Mouse (Mus musculus) embryonic facial prominence, embryonic 12.5 days (tissue): ENCODE results near the gene Saa4. TPM values are rescaled to one million over a fixed set of nuclear protein-coding genes. Genes with fewer than 3 reads are reported as not detected.
"Not testable (repeated sequence)": the region's sequence is repeated elsewhere in the genome, so short reads cannot be mapped to it uniquely, and the experiment has no call there.

ENCODE experiments used
- ATAC-seq: fragments of 200-750 bp; cut with Nextera tagmentation; 2 replicates; pipeline ENCODE4 v1.8.0; 2017; ENCODE audit not compliant: insufficient number of reproducible peaks, insufficient read depth, low FRiP score, low TSS enrichment
- H3K27ac ChIP-seq: fragments of 300-500 bp; sonication (generic); 2 replicates; pipeline ENCODE4 v1.5.1; 2016; ENCODE audit warnings: mild to moderate bottlenecking
- H3K27me3 ChIP-seq: fragments of 300-500 bp; sonication (generic); 2 replicates; pipeline ENCODE4 v1.6.1; 2016; ENCODE audit warnings: mild to moderate bottlenecking, moderate library complexity
- H3K36me3 ChIP-seq: fragments of 300-500 bp; sonication (generic); 2 replicates; pipeline ENCODE4 v1.6.1; 2016; ENCODE audit warnings: mild to moderate bottlenecking
- H3K4me1 ChIP-seq: fragments of 300-500 bp; sonication (generic); 2 replicates; pipeline ENCODE4 v1.6.1; 2016
- H3K4me2 ChIP-seq: fragments of 300-500 bp; sonication (generic); replicated peaks from 2 replicates; pipeline ENCODE4 v1.6.1; 2016; ENCODE audit warnings: mild to moderate bottlenecking, moderate library complexity
- H3K4me3 ChIP-seq: fragments of 300-500 bp; sonication (generic); 2 replicates; pipeline ENCODE4 v1.5.1; 2016; ENCODE audit warnings: mild to moderate bottlenecking
- H3K9ac ChIP-seq: fragments of 300-500 bp; sonication (generic); 2 replicates; pipeline ENCODE4 v1.6.1; 2016; ENCODE audit warnings: mild to moderate bottlenecking, moderate library complexity
- H3K9me3 ChIP-seq: fragments of 300-500 bp; sonication (generic); 2 replicates; pipeline ENCODE4 v1.6.1; 2016; ENCODE audit warnings: mild to moderate bottlenecking, moderate library complexity
- WGBS: fragments of 180-500 bp; shearing (Covaris S2); methylation state at CpG from one replicate; pipeline ENCODE4 v1.1.7; 2016; 5-methylcytosine and 5-hydroxymethylcytosine counted together
- polyA plus RNA-seq: library from polyadenylated mRNA; unstranded; fragments of >200 nt; fragmentation: Nextera tagmentation; extraction: Ambion mirVana; gene quantifications from 2 replicates; pipeline ENCODE4 v1.2.1, GENCODE M21; 2016

The Saa4 gene
- polyA plus RNA-seq, 1 experiment from 2014 or later: not detected

- not testable (repeated sequence) for H3K4me1 ChIP-seq, H3K9ac ChIP-seq, H3K9me3 ChIP-seq, ATAC-seq, H3K27ac ChIP-seq, H3K27me3 ChIP-seq, H3K4me2 ChIP-seq, H3K4me3 ChIP-seq, H3K36me3 ChIP-seq
- 82% methylated on average over 5 of the region's 5 CpGs for WGBS
These were observed 7.6 kb upstream of the Saa4 start for GRCm38 (mm10) chr7:46740041-46740440.

GRCm38 (mm10) chr7:46738561-46739460 lies 6.4 kb upstream of the Saa4 start:
- ATAC-seq: no peak
- WGBS: 82% methylated on average over 12 of the region's 12 CpGs
- Histone ChIP-seq H3K27me3 (no peaks in the 10 kb centered on the region), H3K9me3 (no peaks in the 10 kb centered on the region), H3K4me3 (no peak overlapping the region), H3K4me1 (no peaks in the 10 kb centered on the region), H3K36me3 (no peaks in the 10 kb centered on the region), H3K4me2 (no peak overlapping the region), H3K9ac (no peak overlapping the region), H3K27ac (no peak overlapping the region)

- Histone ChIP-seq H3K27ac (no peak overlapping the region), H3K36me3 (no peaks in the 10 kb centered on the region), H3K9me3 (no peaks in the 10 kb centered on the region), H3K9ac (no peak overlapping the region), H3K4me2 (no peak overlapping the region), H3K4me1 (no peaks in the 10 kb centered on the region), H3K27me3 (no peaks in the 10 kb centered on the region), H3K4me3 (no peak overlapping the region)
- no peak for ATAC-seq
- 78% methylated on average over 2 of the region's 2 CpGs for WGBS
These were observed 2.6 kb upstream of the Saa4 start for GRCm38 (mm10) chr7:46734983-46735382.

- Histone ChIP-seq H3K27me3 (no peaks in the 10 kb centered on the region), H3K9ac (no peak overlapping the region), H3K4me3 (no peak overlapping the region), H3K4me2 (no peak overlapping the region), H3K9me3 (no peaks in the 10 kb centered on the region), H3K36me3 (no peaks in the 10 kb centered on the region), H3K4me1 (no peaks in the 10 kb centered on the region), H3K27ac (no peak overlapping the region)
- WGBS: 90% methylated on average over 1 of the region's 1 CpGs
- no peak for ATAC-seq
These were observed 4.8 kb downstream of the Saa4 start for GRCm38 (mm10) chr7:46727584-46727983.

- Histone ChIP-seq H3K9ac (no peak overlapping the region), H3K4me2 (no peak overlapping the region), H3K9me3 (no peaks in the 10 kb centered on the region), H3K27me3 (no peaks in the 10 kb centered on the region), H3K27ac (no peak overlapping the region), H3K4me3 (no peak overlapping the region), H3K36me3 (no peaks in the 10 kb centered on the region), H3K4me1 (no peaks in the 10 kb centered on the region)
- WGBS: 79% methylated on average over 5 of the region's 5 CpGs
- no peak for ATAC-seq
These were observed 8.0 kb downstream of the Saa4 start for GRCm38 (mm10) chr7:46724396-46724795.

- H3K9me3 ChIP-seq: no peaks in the 10 kb centered on the region
- no peak overlapping the region for H3K4me2 ChIP-seq
- H3K4me1 ChIP-seq: no peaks in the 10 kb centered on the region
- no peak for ATAC-seq
- H3K4me3 ChIP-seq: no peak overlapping the region
- H3K9ac ChIP-seq: no peak overlapping the region
- 92% methylated on average over 3 of the region's 3 CpGs for WGBS
- no peaks in the 10 kb centered on the region for H3K27me3 ChIP-seq
- H3K27ac ChIP-seq: no peak overlapping the region
- H3K36me3 ChIP-seq: no peaks in the 10 kb centered on the region
These were observed 8.6 kb downstream of the Saa4 start for GRCm38 (mm10) chr7:46723849-46724248.

- no peaks in the 10 kb centered on the region for H3K4me1 ChIP-seq
- no peak overlapping the region for H3K9ac ChIP-seq
- no peak overlapping the region for H3K27ac ChIP-seq
- H3K27me3 ChIP-seq: no peaks in the 10 kb centered on the region
- H3K9me3 ChIP-seq: no peaks in the 10 kb centered on the region
- no peak for ATAC-seq
- no peak overlapping the region for H3K4me3 ChIP-seq
- H3K4me2 ChIP-seq: no peak overlapping the region
- WGBS: 95% methylated on average over 6 of the region's 6 CpGs
- H3K36me3 ChIP-seq: no peaks in the 10 kb centered on the region
These were observed 9.0 kb downstream of the Saa4 start for GRCm38 (mm10) chr7:46723354-46723753.

- Histone ChIP-seq H3K9ac (no peak overlapping the region), H3K27me3 (no peaks in the 10 kb centered on the region), H3K4me3 (no peak overlapping the region), H3K4me1 (no peaks in the 10 kb centered on the region), H3K9me3 (no peaks in the 10 kb centered on the region), H3K27ac (no peak overlapping the region), H3K36me3 (no peaks in the 10 kb centered on the region), H3K4me2 (no peak overlapping the region)
- WGBS: 72% methylated on average over 9 of the region's 9 CpGs
- no peak for ATAC-seq
These were observed 11.9 kb downstream of the Saa4 start for GRCm38 (mm10) chr7:46720460-46720859.

GRCm38 (mm10) chr7:46719526-46719925 lies 12.9 kb downstream of the Saa4 start:
- Histone ChIP-seq H3K36me3 (no peaks in the 10 kb centered on the region), H3K27ac (no peak overlapping the region), H3K4me2 (no peak overlapping the region), H3K27me3 (no peaks in the 10 kb centered on the region), H3K4me1 (no peaks in the 10 kb centered on the region), H3K4me3 (no peak overlapping the region), H3K9ac (no peak overlapping the region), H3K9me3 (no peaks in the 10 kb centered on the region)
- 0 out of 2 replicates have a peak, but pooled peaks have one; percentile 52 for ATAC-seq
- 80% methylated on average over 7 of the region's 7 CpGs for WGBS

- no peak for ATAC-seq
- 82% methylated on average over 7 of the region's 7 CpGs for WGBS
- no peaks in the 10 kb centered on the region for H3K27me3 ChIP-seq
- no peaks in the 10 kb centered on the region for H3K9me3 ChIP-seq
- no peak overlapping the region for H3K9ac ChIP-seq
- H3K27ac ChIP-seq: no peak overlapping the region
- no peak overlapping the region for H3K4me2 ChIP-seq
- no peak overlapping the region for H3K4me3 ChIP-seq
- no peaks in the 10 kb centered on the region for H3K36me3 ChIP-seq
- H3K4me1 ChIP-seq: no peaks in the 10 kb centered on the region
These were observed 13.7 kb downstream of the Saa4 start for GRCm38 (mm10) chr7:46718591-46719270.

GRCm38 (mm10) chr7:46716897-46717296 lies 15.5 kb downstream of the Saa4 start:
- no peak for ATAC-seq
- no peak overlapping the region for H3K4me2 ChIP-seq
- no peaks in the 10 kb centered on the region for H3K4me1 ChIP-seq
- no peaks in the 10 kb centered on the region for H3K27me3 ChIP-seq
- H3K27ac ChIP-seq: no peak overlapping the region
- no peak overlapping the region for H3K4me3 ChIP-seq
- no peak overlapping the region for H3K9ac ChIP-seq
- 62% methylated on average over 5 of the region's 5 CpGs for WGBS
- no peaks in the 10 kb centered on the region for H3K36me3 ChIP-seq
- no peaks in the 10 kb centered on the region for H3K9me3 ChIP-seq

- Histone ChIP-seq H3K9ac (no peak within 1 kb of the TSS), H3K4me2 (no peak within 1 kb of the TSS), H3K4me1 (no peaks in the 10 kb centered on the region), H3K27ac (no peak within 1 kb of the TSS), H3K27me3 (no peaks in the 10 kb centered on the region), H3K9me3 (no peaks in the 10 kb centered on the region), H3K4me3 (no peak within 1 kb of the TSS), H3K36me3 (no peaks in the 10 kb centered on the region)
- ATAC-seq: no peak
- WGBS: 88% methylated on average over 5 of the region's 5 CpGs
These were observed 16.8 kb downstream of the Saa4 start, which contains the start of gene Saa3 for GRCm38 (mm10) chr7:46715600-46715999. Saa3 (minus strand) TSS chr7:46715700.
